Mouse (Mus musculus): ENCODE results near the gene Tmem28. TPM values are rescaled to one million over a fixed set of nuclear protein-coding genes. Genes with fewer than 3 reads are reported as not detected.

The Tmem28 gene
- polyA plus RNA-seq, 1 experiment, result 0.79 TPM

Other genes with a start within 250 kb of the Tmem28 start
- 2.5 and 4.1 TPM in 2 replicates for gene Eda, start 154.6 kb downstream of the Tmem28 start, polyA plus RNA-seq (2012; ENCODE audit: insufficient read depth, insufficient read length, missing spikeins)

All from brown adipose tissue, adult 24 weeks (tissue).